In genomic region chr6:50437815-50438214, GRCm38 (mm10) we compare ENCODE assay signal across 22 mouse cellular contexts. TPM values are rescaled to one million over a fixed set of nuclear protein-coding genes. Genes with fewer than 3 reads are reported as not detected.
DNase-seq lines count a peak whose midpoint lies in the region; ATAC-seq and TF ChIP-seq lines count a peak whose summit lies in the region.
"Had no signal": no experiment of that assay in that cellular context is flagged by ENCODE, and none has a peak within 500 bp of the region (broad histone marks: within the 10 kb centered on the region; RNA-seq: fewer than 3 reads in every experiment).

No protein-coding gene starts in this region.

- H3K9me3 ChIP-seq in hindbrain, embryonic 12.5 days (replicated peaks) = no peaks in the 10 kb centered on the region
- H3K9me3 ChIP-seq: embryonic facial prominence, embryonic 12.5 days; limb, embryonic 10.5 days had no signal

- H3K9ac ChIP-seq in hindbrain, embryonic 12.5 days = no peak overlapping the region
- H3K9ac ChIP-seq: embryonic facial prominence, embryonic 12.5 days; forebrain, postnatal 0 days; lung, embryonic 14.5 days had no signal

- H3K4me3 ChIP-seq in myocyte = no peak overlapping the region
- H3K4me3 ChIP-seq in hindbrain, embryonic 12.5 days = no peak overlapping the region
- H3K4me3 ChIP-seq: embryonic facial prominence, embryonic 12.5 days; limb, embryonic 10.5 days had no signal

- WGBS in hindbrain, embryonic 12.5 days = 96% methylated on average over 2 of the region's 2 CpGs

- no peaks in the 10 kb centered on the region for H3K36me3 ChIP-seq in myocyte (ENCODE audit: control insufficient read depth, insufficient read depth)
- no peaks in the 10 kb centered on the region for H3K36me3 ChIP-seq in hindbrain, embryonic 12.5 days
- H3K36me3 ChIP-seq: embryonic facial prominence, embryonic 12.5 days; limb, embryonic 10.5 days had no signal

- H3K4me1 ChIP-seq in hindbrain, embryonic 12.5 days = peaks cover 3% of the 10 kb centered on the region; the same call in 1 of the 2 replicates
- H3K4me1 ChIP-seq: embryonic facial prominence, embryonic 12.5 days; limb, embryonic 10.5 days had no signal

- no peak for TF ChIP-seq POLR2A in myocyte (IDR thresholded peaks at IDR 0.05; ENCODE audit: insufficient read length, low read depth)

- H3K79me2 ChIP-seq in myocyte (ENCODE audit: control insufficient read depth, insufficient read depth) = no peaks in the 10 kb centered on the region

- H3K27me3 ChIP-seq in myocyte (ENCODE audit: control insufficient read depth, insufficient read depth, insufficient read length) = no peaks in the 10 kb centered on the region
- no peaks in the 10 kb centered on the region for H3K27me3 ChIP-seq in hindbrain, embryonic 12.5 days
- H3K27me3 ChIP-seq: embryonic facial prominence, embryonic 12.5 days had no signal

- no peak overlapping the region for H3K4me2 ChIP-seq in myocyte (ENCODE audit: low read depth)
- no peak overlapping the region for H3K4me2 ChIP-seq in hindbrain, embryonic 12.5 days (replicated peaks)
- H3K4me2 ChIP-seq: embryonic facial prominence, embryonic 12.5 days; liver, embryonic 11.5 days; lung, embryonic 14.5 days; midbrain, embryonic 11.5 days had no signal

- ATAC-seq in granulocyte monocyte progenitor cell, adult 5-6 weeks (replicated peaks; ENCODE audit: poor library complexity, severe bottlenecking) = peak; percentile 89
- no peak for ATAC-seq in hindbrain, embryonic 12.5 days (ENCODE audit: low FRiP score)
- ATAC-seq: forebrain, postnatal 0 days had no signal

- no peak overlapping the region for H3ac ChIP-seq in myocyte (ENCODE audit: control insufficient read depth, insufficient read length)

- H3K27ac ChIP-seq in hindbrain, embryonic 12.5 days = no peak overlapping the region
- H3K27ac ChIP-seq: embryonic facial prominence, embryonic 12.5 days; limb, embryonic 10.5 days; macrophage; stomach, postnatal 0 days had no signal

- DNase-seq in heart, adult 8-10 months (ENCODE audit: low spot score) = peak; percentile 34
- no peak for DNase-seq in heart, postnatal 4 days
- DNase-seq in urinary bladder, postnatal 36 days (ENCODE audit: low spot score in 2 of 2) = peak; percentile 30 to 50
- no peak for DNase-seq in urinary bladder, postnatal 10 days (ENCODE audit: low spot score)
- DNase-seq in MN1 (ENCODE audit: low spot score) = no peak
- DNase-seq: cerebellum, adult 11-12 months; cerebellum, postnatal 10 days; forebrain, postnatal 0 days; gastrocnemius, postnatal 14 days; kidney, adult 18-20 months; lung, embryonic 14.5 days; right cerebral cortex, postnatal 14 days; thymus, adult 2 months had no signal

TF ChIP-seq in myocyte, 11 proteins besides CTCF, POLR2A, EP300 and RAD21:
- TF ChIP-seq POLR2AphosphoS2 (IDR thresholded peaks at IDR 0.05; ENCODE audit: insufficient read length, low read depth) = no peak
- 0 out of 2 replicates have a peak, but pooled peaks have one; percentile 34 for TF ChIP-seq CEBPB (IDR thresholded peaks at IDR 0.05; ENCODE audit: insufficient read depth, poor library complexity, severe bottlenecking)
- TF ChIP-seq MYOG (IDR thresholded peaks at IDR 0.05; ENCODE audit: control insufficient read depth in 1 of 3, insufficient read depth in 1 of 3, insufficient read length in 2 of 3, low read depth in 2 of 3) = no peak
- no peak for TF ChIP-seq TCF3 (IDR thresholded peaks at IDR 0.05; ENCODE audit: insufficient read length, low read depth)
- no peak for TF ChIP-seq TCF12 (IDR thresholded peaks at IDR 0.05; ENCODE audit: insufficient read depth, poor library complexity, severe bottlenecking)

RNA-seq across cellular contexts. Expression of gene Osbpl3, which starts 18.2 kb away (rescaled TPM):
- 10 to 100 TPM; 20.2 to 31.0 (median 25.7) TPM for total RNA-seq in heart, adult 8-10 months (2022)
- total RNA-seq in heart, postnatal 4 days (2021) = 10 to 100 TPM; 39.2 to 44.0 TPM
- total RNA-seq in granulocyte monocyte progenitor cell, adult 5-6 weeks (2014; fragmentation: Nextera tagmentation) = 9.1 TPM in 2 replicates
- total RNA-seq in granulocyte monocyte progenitor cell, adult 5-6 weeks (2017) = 8.9 and 9.3 TPM in 2 replicates
- polyA plus RNA-seq in myocyte (2012; fragmentation: generic; extraction: Trizol) = 8.9 TPM
- polyA plus RNA-seq in hindbrain, embryonic 12.5 days (2016; fragmentation: Nextera tagmentation; extraction: Ambion mirVana) = 8.3 and 8.6 TPM in 2 replicates

Comparison
In these comparisons a context has a peak if more than half of its experiments do, and no peak if none do; other contexts are left out.
1. DNase-seq: peak in heart, adult 8-10 months (single experiment) and urinary bladder, postnatal 36 days (2 of 2); none in heart, postnatal 4 days (single experiment), urinary bladder, postnatal 10 days (single experiment) and MN1 (single experiment).